Mouse (Mus musculus) splenic B cell, adult 2 months (primary cell): Measurements from ENCODE around the gene Fam71e2.

Experiments used
- DNase-seq: peaks from one replicate; pipeline ENCODE4 v3.0.0-alpha.2; 2011; ENCODE audit warnings: low read depth, low spot score
- H3K27me3 ChIP-seq: 2 replicates; pipeline ENCODE4 v1.6.1; 2012; ENCODE audit warnings: mild to moderate bottlenecking, low read length, moderate library complexity, mixed read lengths; ENCODE audit not compliant: control insufficient read depth, poor library complexity, insufficient read depth, severe bottlenecking
- H3K36me3 ChIP-seq: 2 replicates; pipeline ENCODE4 v1.6.1; 2012; ENCODE audit warnings: mild to moderate bottlenecking, low read length, moderate library complexity, mixed read lengths; ENCODE audit not compliant: control insufficient read depth, poor library complexity, insufficient read depth, severe bottlenecking

The Fam71e2 gene

GRCm38 (mm10) chr7:4725169-4725568, 45.9 kb downstream of the Fam71e2 start, which contains the start of gene Tmem150b:
Gene Tmem150b, minus strand, starts transcription at chr7:4725249.
- no peak for DNase-seq
- Histone ChIP-seq H3K27me3 (no peaks in the 10 kb centered on the region), H3K36me3 (no peaks in the 10 kb centered on the region)

GRCm38 (mm10) chr7:4724359-4724758, 46.7 kb downstream of the Fam71e2 start:
- DNase-seq: no peak
- Histone ChIP-seq H3K36me3 (no peaks in the 10 kb centered on the region), H3K27me3 (no peaks in the 10 kb centered on the region)

DNA sequence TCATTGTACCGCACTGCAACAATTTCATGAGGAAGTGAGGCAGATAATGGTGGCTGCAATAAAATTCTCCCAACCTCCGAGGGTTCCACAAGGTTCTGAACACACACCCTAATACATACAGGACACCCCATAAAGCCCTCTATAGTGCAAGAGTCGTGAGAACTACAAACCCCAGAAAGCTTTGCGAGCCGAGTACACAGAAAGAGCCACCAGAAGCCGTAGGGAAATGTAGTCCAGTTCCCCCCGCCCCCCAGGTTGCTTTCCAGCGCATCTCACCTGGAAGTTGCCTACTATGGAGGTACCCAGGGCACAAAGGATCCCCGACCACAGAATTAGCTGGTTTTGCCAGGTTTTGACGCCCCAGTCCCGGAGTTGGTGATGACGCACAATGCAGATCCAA, 47.6 kb downstream of the Fam71e2 start:
- peak; percentile 49 for DNase-seq
- no peaks in the 10 kb centered on the region for H3K36me3 ChIP-seq
- no peaks in the 10 kb centered on the region for H3K27me3 ChIP-seq

DNA sequence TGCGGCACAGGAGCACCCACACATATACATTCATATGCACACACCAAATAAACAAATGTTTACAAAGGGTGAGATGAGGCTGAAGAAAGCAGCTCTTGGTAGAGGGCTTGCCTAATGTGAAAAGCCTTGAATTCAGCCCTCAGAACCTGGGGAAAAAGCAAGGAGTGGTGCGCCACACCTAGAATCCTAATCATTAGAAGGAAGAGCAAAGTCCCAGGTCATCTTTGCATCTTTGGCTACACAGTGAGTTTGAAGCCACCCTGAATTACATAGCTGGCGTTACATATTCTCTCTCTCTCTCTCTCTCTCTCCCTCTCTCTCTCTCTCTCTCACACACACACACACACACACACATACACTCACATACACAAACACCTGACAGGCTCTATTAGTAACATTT, 51.8 kb downstream of the Fam71e2 start:
- no peaks in the 10 kb centered on the region for H3K36me3 ChIP-seq
- no peak for DNase-seq
- H3K27me3 ChIP-seq: no peaks in the 10 kb centered on the region

- no peak for DNase-seq
- no peaks in the 10 kb centered on the region for H3K36me3 ChIP-seq
- H3K27me3 ChIP-seq: no peaks in the 10 kb centered on the region
Measured at GRCm38 (mm10) chr7:4716955-4717354, 54.1 kb downstream of the Fam71e2 start.

DNA sequence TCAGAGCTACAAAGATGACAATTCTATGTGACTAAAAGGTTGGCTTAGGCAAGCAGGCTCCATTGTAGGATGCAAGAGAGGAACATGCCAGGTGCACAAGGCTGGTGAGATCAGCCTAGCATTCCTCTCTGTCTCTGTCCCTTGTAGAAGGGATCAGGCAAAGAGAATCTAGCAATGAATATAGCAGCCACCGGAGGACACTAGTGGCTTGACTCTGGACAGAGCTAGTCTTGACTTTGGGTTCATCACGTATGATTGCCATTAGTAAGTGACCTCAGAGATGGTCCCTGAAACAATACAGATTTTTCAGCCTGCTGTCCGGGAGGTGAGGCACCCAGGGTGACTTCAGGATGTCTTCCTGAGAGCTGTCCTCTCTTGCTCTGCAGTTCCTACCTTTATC, 58.5 kb downstream of the Fam71e2 start:
- DNase-seq: no peak
- H3K36me3 ChIP-seq: no peaks in the 10 kb centered on the region
- H3K27me3 ChIP-seq: no peaks in the 10 kb centered on the region

DNA sequence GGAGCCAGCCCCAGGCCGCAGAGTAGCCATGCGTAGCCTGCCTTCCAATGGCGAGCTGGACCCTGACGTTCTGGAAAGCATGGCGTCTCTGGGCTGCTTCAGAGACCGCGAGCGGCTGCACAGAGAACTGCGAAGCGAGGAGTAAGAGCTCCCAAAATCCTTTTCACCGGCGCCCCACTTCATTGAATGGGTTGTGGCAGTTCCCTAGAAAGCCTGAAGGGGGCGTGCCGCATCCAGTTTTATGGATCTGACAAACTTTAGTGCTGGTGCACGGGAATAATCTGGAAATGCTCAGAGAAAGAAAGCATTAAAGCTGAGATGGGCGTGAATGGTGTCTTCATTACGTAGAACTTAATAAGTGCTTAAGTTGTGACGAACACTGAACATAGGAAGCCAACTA, 66.0 kb downstream of the Fam71e2 start:
- H3K36me3 ChIP-seq: no peaks in the 10 kb centered on the region
- DNase-seq: peak; percentile 46

More for the DNA sequence above, 66.0 kb downstream of the Fam71e2 start:
- H3K27me3 ChIP-seq: no peaks in the 10 kb centered on the region
